26 mouse cellular contexts compared by ENCODE assay signal in the genomic region with DNA sequence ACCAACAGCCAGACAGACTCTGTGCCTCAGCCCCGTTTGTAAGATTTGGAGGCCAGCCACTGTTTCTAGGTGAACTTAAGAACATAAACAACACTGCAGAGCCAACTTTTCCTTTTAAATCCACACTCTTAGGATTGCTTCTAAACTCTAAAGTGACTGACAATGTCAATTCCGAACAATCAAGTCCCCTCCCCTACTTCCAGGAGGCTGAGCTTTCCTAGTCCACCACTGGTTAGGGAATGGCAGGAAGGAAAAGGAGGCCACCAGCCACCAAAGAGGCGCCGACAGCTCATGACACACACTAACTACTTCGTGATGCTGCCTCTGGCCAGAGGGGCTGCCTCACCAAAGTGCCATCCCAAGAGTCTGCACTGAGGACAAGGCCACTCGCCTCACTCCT. TPM values are rescaled to one million over a fixed set of nuclear protein-coding genes. Genes with fewer than 3 reads are reported as not detected.
DNase-seq lines count a peak whose midpoint lies in the region; ATAC-seq and TF ChIP-seq lines count a peak whose summit lies in the region.
"Had no signal": no experiment of that assay in that cellular context is flagged by ENCODE, and none has a peak within 500 bp of the region (broad histone marks: within the 10 kb centered on the region; RNA-seq: fewer than 3 reads in every experiment).

No protein-coding gene starts in this region.

- H3K9ac ChIP-seq in heart, adult 2 months (ENCODE audit: low read depth, low read length), result 0 out of 2 replicates have a peak overlapping the region, but pooled peaks have one; percentile 27
- H3K9ac ChIP-seq in hindbrain, embryonic 13.5 days, result no peak overlapping the region
- H3K9ac ChIP-seq in ES-E14 (ENCODE audit: insufficient read depth, low read depth, low read length, poor library complexity, severe bottlenecking), result no peak overlapping the region
- H3K9ac ChIP-seq: hindbrain, embryonic 15.5 days; limb, embryonic 15.5 days; liver, embryonic 13.5 days; midbrain, embryonic 15.5 days had no signal

- no peak for TF ChIP-seq EP300 in heart, adult 2 months (IDR thresholded peaks at IDR 0.05; ENCODE audit: insufficient read depth, low read depth, low read length)

- 35% methylated on average over 6 of the region's 6 CpGs for WGBS in heart, adult 2 months
- WGBS in hindbrain, embryonic 13.5 days, result 91% methylated on average over 6 of the region's 6 CpGs
- 87% methylated on average over 6 of the region's 6 CpGs for WGBS in hindbrain, embryonic 10.5 days

- TF ChIP-seq CTCF in heart, adult 2 months (IDR thresholded peaks at IDR 0.05), result no peak

- no peaks in the 10 kb centered on the region for H3K9me3 ChIP-seq in hindbrain, embryonic 13.5 days
- no peaks in the 10 kb centered on the region for H3K9me3 ChIP-seq in hindbrain, embryonic 10.5 days
- H3K9me3 ChIP-seq in ES-E14 (ENCODE audit: control insufficient read depth, insufficient read depth, low read depth, low read length), result no peaks in the 10 kb centered on the region
- H3K9me3 ChIP-seq: hindbrain, embryonic 15.5 days; limb, embryonic 10.5 days; limb, embryonic 15.5 days; liver, embryonic 13.5 days; midbrain, embryonic 15.5 days had no signal

- no peak for TF ChIP-seq POLR2A in heart, adult 2 months (IDR thresholded peaks at IDR 0.05; ENCODE audit: insufficient read depth, low read depth, low read length)

- H3K36me3 ChIP-seq in heart, adult 2 months (ENCODE audit: control insufficient read depth, insufficient read depth, low read length), result peaks cover 7% of the 10 kb centered on the region; the same call in 1 of the 2 replicates
- peaks cover 29% of the 10 kb centered on the region for H3K36me3 ChIP-seq in hindbrain, embryonic 13.5 days
- H3K36me3 ChIP-seq in hindbrain, embryonic 10.5 days, result peaks cover 54% of the 10 kb centered on the region
- H3K36me3 ChIP-seq in ES-E14 (ENCODE audit: control insufficient read depth, insufficient read depth, low read length, poor library complexity, severe bottlenecking), result peaks cover 9% of the 10 kb centered on the region; the same call in 1 of the 2 replicates

- peaks cover 3% of the 10 kb centered on the region; the same call in 1 of the 2 replicates for H3K79me2 ChIP-seq in heart, adult 2 months (replicated peaks; ENCODE audit: control insufficient read depth, insufficient read depth, low read length)

- ATAC-seq in hindbrain, embryonic 13.5 days (ENCODE audit: low FRiP score), result no peak
- ATAC-seq: CD4-positive, CD25-positive, alpha-beta regulatory T cell, adult 4 months; forebrain, embryonic 16.5 days; intestine, embryonic 16.5 days; midbrain, embryonic 15.5 days had no signal

- intact Hi-C loops in heart, adult 2 months (cut with DNase I), result loop anchor here (5.0 kb wide), 1 partner anchor 57 kb away; no protein-coding TSS in a partner anchor

- DNase-seq in heart, adult 2 months, result no peak
- DNase-seq in heart, adult 9 months (ENCODE audit: low spot score in 2 of 2), result no peak
- DNase-seq in hindbrain, embryonic 10.5 days (ENCODE audit: low spot score), result no peak
- DNase-seq in kidney, postnatal 10 days, result peak; percentile 2
- no peak for DNase-seq in kidney, adult 9 months
- DNase-seq in ES-E14 (ENCODE audit: low read depth, low spot score), result no peak
- DNase-seq in spleen, adult 18-20 months, result no peak
- DNase-seq: adrenal gland, postnatal 25 days; cerebellum, adult 18-20 months; cerebellum, postnatal 10 days; kidney, postnatal 14 days; layer of hippocampus, adult 9-11 months; liver, embryonic 13.5 days; lung, adult 18-20 months; lung, postnatal 10 days; right cerebral cortex, postnatal 4 days had no signal

- peak overlapping the region; percentile 80 for H3K27ac ChIP-seq in heart, adult 2 months
- H3K27ac ChIP-seq in hindbrain, embryonic 13.5 days, result peak overlapping the region; percentile 87; the same call in 1 of the 2 replicates
- H3K27ac ChIP-seq in hindbrain, embryonic 10.5 days, result no peak overlapping the region
- no peak overlapping the region for H3K27ac ChIP-seq in ES-E14 (ENCODE audit: insufficient read depth, low read depth, low read length, poor library complexity, severe bottlenecking)
- H3K27ac ChIP-seq: limb, embryonic 10.5 days; limb, embryonic 15.5 days; liver, embryonic 13.5 days had no signal

- no peak overlapping the region for H3K4me2 ChIP-seq in hindbrain, embryonic 13.5 days
- H3K4me2 ChIP-seq: hindbrain, embryonic 15.5 days; limb, embryonic 15.5 days; liver, embryonic 13.5 days; midbrain, embryonic 15.5 days had no signal

- in situ Hi-C loops in ES-E14 (cut with MboI; ENCODE audit: low sequenced_read_pairs in 2 of 2, unreplicated experiment in 2 of 2), result no loop called here

- no peaks in the 10 kb centered on the region for H3K27me3 ChIP-seq in heart, adult 2 months (ENCODE audit: control insufficient read depth, insufficient read depth, low read length)
- no peaks in the 10 kb centered on the region for H3K27me3 ChIP-seq in hindbrain, embryonic 13.5 days
- H3K27me3 ChIP-seq in hindbrain, embryonic 10.5 days (ENCODE audit: insufficient read depth, poor library complexity, severe bottlenecking), result no peaks in the 10 kb centered on the region
- H3K27me3 ChIP-seq: hindbrain, embryonic 15.5 days; limb, embryonic 15.5 days; liver, embryonic 13.5 days; midbrain, embryonic 15.5 days had no signal

- peaks cover 52% of the 10 kb centered on the region for H3K4me1 ChIP-seq in heart, adult 2 months (ENCODE audit: control insufficient read depth, insufficient read depth, low read length)
- H3K4me1 ChIP-seq in hindbrain, embryonic 13.5 days (replicated peaks), result peaks cover 65% of the 10 kb centered on the region
- peaks cover 3% of the 10 kb centered on the region for H3K4me1 ChIP-seq in hindbrain, embryonic 10.5 days (replicated peaks)
- H3K4me1 ChIP-seq in ES-E14 (ENCODE audit: control insufficient read depth in 2 of 2, insufficient read depth in 2 of 2, low read length in 2 of 2, poor library complexity in 1 of 2), result peaks cover 0 to 2% of the 10 kb centered on the region in 2 experiments; a peak in 1 of 4 replicates

- no peak overlapping the region for H3K4me3 ChIP-seq in heart, adult 2 months
- no peak overlapping the region for H3K4me3 ChIP-seq in hindbrain, embryonic 13.5 days
- no peak overlapping the region for H3K4me3 ChIP-seq in hindbrain, embryonic 10.5 days
- H3K4me3 ChIP-seq in ES-E14 (ENCODE audit: insufficient read depth in 1 of 2, low read depth in 1 of 2, low read length in 2 of 2, poor library complexity in 1 of 2, severe bottlenecking in 1 of 2), result no peak overlapping the region
- H3K4me3 ChIP-seq: erythroblast, embryonic 14.5 days; hindbrain, embryonic 15.5 days; limb, embryonic 10.5 days; limb, embryonic 15.5 days; liver, embryonic 13.5 days; midbrain, embryonic 15.5 days had no signal

TF ChIP-seq in ES-E14, 5 proteins besides CTCF, POLR2A, EP300 and RAD21:
- TF ChIP-seq ZNF384 (IDR thresholded peaks at IDR 0.05; ENCODE audit: low read depth, low read length) (0 out of 2 replicates have a peak, but pooled peaks have one; percentile 21), MAFK (IDR thresholded peaks at IDR 0.05; ENCODE audit: insufficient read depth, low read depth, low read length) (no peak)

RNA-seq across cellular contexts. Expression of a gene that starts 10.5 kb away (rescaled TPM):
- 10 to 100 TPM; 36.8 to 39.2 TPM for total RNA-seq in heart, adult 2 months (2021)
- polyA plus RNA-seq in heart, adult 2 months (2012; rRNA removed), result 35.1 and 46.8 TPM in 2 replicates
- polyA plus RNA-seq in hindbrain, embryonic 13.5 days (2015; fragmentation: Nextera tagmentation; extraction: Ambion mirVana), result 22.8 and 23.7 TPM in 2 replicates
- 35.0 and 36.8 TPM in 2 replicates for polyA plus RNA-seq in hindbrain, embryonic 10.5 days (2016; fragmentation: Nextera tagmentation; extraction: Ambion mirVana)
- 44.9 and 46.2 TPM in 2 replicates for total RNA-seq in ES-E14 (2012; rRNA removed)

RNA-seq across cellular contexts. Expression of a gene that starts 19.7 kb away (rescaled TPM):
- under 1 TPM; 0.50 TPM for total RNA-seq in heart, adult 2 months (2021)
- 0.20 and 0.53 TPM in 2 replicates for polyA plus RNA-seq in heart, adult 2 months (2012; rRNA removed)
- 2.3 and 2.6 TPM in 2 replicates for polyA plus RNA-seq in hindbrain, embryonic 13.5 days (2015; fragmentation: Nextera tagmentation; extraction: Ambion mirVana)
- polyA plus RNA-seq in hindbrain, embryonic 10.5 days (2016; fragmentation: Nextera tagmentation; extraction: Ambion mirVana), result 0.25 and 0.37 TPM in 2 replicates
- total RNA-seq in ES-E14 (2012; rRNA removed), result 0.36 and 0.63 TPM in 2 replicates
- total RNA-seq: common myeloid progenitor, adult 5-6 weeks had no signal
- polyA plus RNA-seq: CD4-positive, CD25-positive, alpha-beta regulatory T cell, adult 4 months; erythroblast, embryonic 14.5 days had no signal

Comparison
In these comparisons a context has a peak if more than half of its experiments do, and no peak if none do; other contexts are left out.
1. H3K27ac ChIP-seq: peak in heart, adult 2 months (single experiment) and hindbrain, embryonic 13.5 days (single experiment); none in hindbrain, embryonic 10.5 days (single experiment) and ES-E14 (single experiment).